Mouse (Mus musculus) layer of hippocampus, adult 9-11 months (tissue): ENCODE results near the gene Paxip1.
A peak's percentile ranks its signal among the peaks of the same experiment; 100 is the strongest.

Source experiments
- DNase-seq: peaks from one replicate; pipeline ENCODE4 v3.0.0; 2022

Paxip1 gene

GRCm38 (mm10) chr5:27719311-27719710 is 72.2 kb downstream of the Paxip1 start:
- no peak for DNase-seq

GRCm38 (mm10) chr5:27717301-27717700 is 74.2 kb downstream of the Paxip1 start:
- DNase-seq = peak; percentile 82

- DNase-seq = no peak
Observed at GRCm38 (mm10) chr5:27716026-27716425, 75.5 kb downstream of the Paxip1 start.

- no peak for DNase-seq
Observed at GRCm38 (mm10) chr5:27714356-27714755, 77.1 kb downstream of the Paxip1 start.

- no peak for DNase-seq
Observed at GRCm38 (mm10) chr5:27711461-27712192, 79.9 kb downstream of the Paxip1 start.

GRCm38 (mm10) chr5:27708209-27708608 is 83.3 kb downstream of the Paxip1 start:
- no peak for DNase-seq

- no peak for DNase-seq
Observed at GRCm38 (mm10) chr5:27707283-27707682, 84.2 kb downstream of the Paxip1 start.

GRCm38 (mm10) chr5:27706551-27706950 is 84.9 kb downstream of the Paxip1 start:
- no peak for DNase-seq

GRCm38 (mm10) chr5:27705020-27705419 is 86.5 kb downstream of the Paxip1 start:
- no peak for DNase-seq

- DNase-seq = no peak
Observed at GRCm38 (mm10) chr5:27702482-27702881, 89.0 kb downstream of the Paxip1 start.
